In genomic region chr9:32514406-32515058, GRCm38 (mm10) we compare ENCODE assay signal across 14 mouse cellular contexts. TPM values are rescaled to one million over a fixed set of nuclear protein-coding genes. Genes with fewer than 3 reads are reported as not detected.
DNase-seq lines count a peak whose midpoint lies in the region; ATAC-seq and TF ChIP-seq lines count a peak whose summit lies in the region.
"Had no signal": no experiment of that assay in that cellular context is flagged by ENCODE, and none has a peak within 500 bp of the region (broad histone marks: within the 10 kb centered on the region; RNA-seq: fewer than 3 reads in every experiment).

No protein-coding gene starts in this region.

- H3K9ac ChIP-seq in liver, postnatal 0 days (replicated peaks), result no peak overlapping the region
- H3K9ac ChIP-seq in liver, embryonic 11.5 days (ENCODE audit: low read depth, low read length), result no peak overlapping the region
- peak overlapping the region; percentile 34 for H3K9ac ChIP-seq in embryonic facial prominence, embryonic 11.5 days (replicated peaks; ENCODE audit: low read length)
- H3K9ac ChIP-seq in stomach, postnatal 0 days (ENCODE audit: low read length), result no peak overlapping the region
- H3K9ac ChIP-seq: hindbrain, embryonic 15.5 days; liver, embryonic 13.5 days had no signal

- WGBS in liver, postnatal 0 days (ENCODE audit: insufficient replicate concordance), result 60% methylated on average over 6 of the region's 6 CpGs
- WGBS in liver, embryonic 11.5 days, result 44% methylated on average over 6 of the region's 6 CpGs
- 24% methylated on average over 6 of the region's 6 CpGs for WGBS in embryonic facial prominence, embryonic 11.5 days
- WGBS in stomach, postnatal 0 days, result 75% methylated on average over 6 of the region's 6 CpGs

- H3K4me1 ChIP-seq in liver, postnatal 0 days (ENCODE audit: insufficient read depth), result peaks cover 54% of the 10 kb centered on the region
- H3K4me1 ChIP-seq in liver, embryonic 11.5 days (replicated peaks; ENCODE audit: control insufficient read depth, insufficient read depth, low read length), result peaks cover 53% of the 10 kb centered on the region
- H3K4me1 ChIP-seq in embryonic facial prominence, embryonic 11.5 days (ENCODE audit: control insufficient read depth, insufficient read depth, low read length), result peaks cover 12% of the 10 kb centered on the region
- peaks cover 2% of the 10 kb centered on the region; the same call in 1 of the 2 replicates for H3K4me1 ChIP-seq in stomach, postnatal 0 days (replicated peaks; ENCODE audit: control insufficient read depth, insufficient read depth)
- H3K4me1 ChIP-seq: hindbrain, embryonic 15.5 days had no signal

- TF ChIP-seq CTCF in gastrocnemius, adult 2 months (IDR thresholded peaks at IDR 0.05), result no peak
- no peak for TF ChIP-seq CTCF in liver, postnatal 0 days (IDR thresholded peaks at IDR 0.05; ENCODE audit: low read depth)
- TF ChIP-seq CTCF in stomach, postnatal 0 days (IDR thresholded peaks at IDR 0.05; ENCODE audit: low read depth), result no peak

- H3K4me2 ChIP-seq in liver, postnatal 0 days (ENCODE audit: low read depth, low read length), result no peak overlapping the region
- H3K4me2 ChIP-seq in liver, embryonic 11.5 days, result no peak overlapping the region
- no peak overlapping the region for H3K4me2 ChIP-seq in embryonic facial prominence, embryonic 11.5 days (ENCODE audit: low read depth, low read length)
- H3K4me2 ChIP-seq in stomach, postnatal 0 days (replicated peaks; ENCODE audit: low read depth), result no peak overlapping the region
- H3K4me2 ChIP-seq: hindbrain, embryonic 15.5 days; liver, embryonic 13.5 days had no signal

- intact Hi-C loops in gastrocnemius, adult 2 months (cut with DNase I), result no loop called here

- H3K27ac ChIP-seq in gastrocnemius, adult 2 months, result peak overlapping the region; percentile 73
- peak overlapping the region; percentile 44; the same call in 1 of the 2 replicates for H3K27ac ChIP-seq in liver, postnatal 0 days (ENCODE audit: low read depth)
- H3K27ac ChIP-seq in liver, embryonic 11.5 days (ENCODE audit: low read depth, low read length), result no peak overlapping the region
- H3K27ac ChIP-seq in embryonic facial prominence, embryonic 11.5 days (replicated peaks; ENCODE audit: low read depth, low read length), result peak overlapping the region; percentile 47; the same call in 1 of the 2 replicates
- H3K27ac ChIP-seq in stomach, postnatal 0 days (replicated peaks), result no peak overlapping the region
- H3K27ac ChIP-seq: hindbrain, embryonic 15.5 days; liver, embryonic 13.5 days had no signal

- H3K4me3 ChIP-seq in gastrocnemius, adult 2 months, result peak overlapping the region; percentile 17
- H3K4me3 ChIP-seq in liver, postnatal 0 days (ENCODE audit: low read depth, low read length), result no peak overlapping the region
- H3K4me3 ChIP-seq in liver, embryonic 11.5 days (ENCODE audit: low read depth, low read length), result no peak overlapping the region
- H3K4me3 ChIP-seq in embryonic facial prominence, embryonic 11.5 days (ENCODE audit: low read depth, low read length), result no peak overlapping the region
- no peak overlapping the region for H3K4me3 ChIP-seq in stomach, postnatal 0 days (ENCODE audit: low read depth, low read length)
- H3K4me3 ChIP-seq: hindbrain, embryonic 15.5 days; liver, embryonic 13.5 days had no signal

- H3K9me3 ChIP-seq in liver, postnatal 0 days (ENCODE audit: low read length), result no peaks in the 10 kb centered on the region
- H3K9me3 ChIP-seq in liver, embryonic 11.5 days (ENCODE audit: control insufficient read depth, low read length), result no peaks in the 10 kb centered on the region
- no peaks in the 10 kb centered on the region for H3K9me3 ChIP-seq in embryonic facial prominence, embryonic 11.5 days (replicated peaks; ENCODE audit: control insufficient read depth, low read length)
- H3K9me3 ChIP-seq in stomach, postnatal 0 days (ENCODE audit: control insufficient read depth, low read length), result no peaks in the 10 kb centered on the region
- H3K9me3 ChIP-seq: hindbrain, embryonic 15.5 days; liver, embryonic 13.5 days had no signal

- no peak for DNase-seq in gastrocnemius, adult 2 months
- DNase-seq in gastrocnemius, postnatal 10 days, result no peak
- no peak for DNase-seq in liver, postnatal 0 days
- no peak for DNase-seq in liver, embryonic 11.5 days (ENCODE audit: low spot score)
- peak; percentile 59 for DNase-seq in embryonic facial prominence, embryonic 11.5 days (ENCODE audit: low spot score)
- no peak for DNase-seq in adrenal gland, adult 8-10 months
- no peak for DNase-seq in stomach, postnatal 0 days (ENCODE audit: low spot score)
- DNase-seq: gastrocnemius, postnatal 36 days; kidney, adult 9 months; layer of hippocampus, postnatal 36 days; liver, embryonic 13.5 days had no signal

- H3K36me3 ChIP-seq in liver, postnatal 0 days (replicated peaks; ENCODE audit: insufficient read depth, low read length), result 0 out of 2 replicates have a peak, but pooled peaks cover 3% of the 10 kb centered on the region
- H3K36me3 ChIP-seq in liver, embryonic 11.5 days (ENCODE audit: control insufficient read depth, insufficient read depth, low read length), result no peaks in the 10 kb centered on the region
- no peaks in the 10 kb centered on the region for H3K36me3 ChIP-seq in embryonic facial prominence, embryonic 11.5 days (replicated peaks; ENCODE audit: control insufficient read depth, insufficient read depth, low read depth, low read length)
- no peaks in the 10 kb centered on the region for H3K36me3 ChIP-seq in stomach, postnatal 0 days (ENCODE audit: control insufficient read depth, insufficient read depth, low read length)
- H3K36me3 ChIP-seq: hindbrain, embryonic 15.5 days; liver, embryonic 13.5 days had no signal

- H3K27me3 ChIP-seq in liver, postnatal 0 days (ENCODE audit: insufficient read depth, low read length), result no peaks in the 10 kb centered on the region
- no peaks in the 10 kb centered on the region for H3K27me3 ChIP-seq in liver, embryonic 11.5 days (replicated peaks; ENCODE audit: control insufficient read depth, insufficient read depth, low read length)
- H3K27me3 ChIP-seq in embryonic facial prominence, embryonic 11.5 days (ENCODE audit: control insufficient read depth, insufficient read depth, low read length), result no peaks in the 10 kb centered on the region
- H3K27me3 ChIP-seq in stomach, postnatal 0 days (ENCODE audit: control insufficient read depth, insufficient read depth, low read length), result no peaks in the 10 kb centered on the region
- H3K27me3 ChIP-seq: hindbrain, embryonic 15.5 days; liver, embryonic 13.5 days had no signal

- no peak for TF ChIP-seq EP300 in liver, postnatal 0 days (IDR thresholded peaks at IDR 0.05; ENCODE audit: low read depth)
- no peak for TF ChIP-seq EP300 in stomach, postnatal 0 days (optimal IDR thresholded peaks at IDR 0.05)

- no peak for ATAC-seq in liver, postnatal 0 days
- no peak for ATAC-seq in liver, embryonic 11.5 days (replicated peaks; ENCODE audit: low FRiP score)
- ATAC-seq in embryonic facial prominence, embryonic 11.5 days (replicated peaks; ENCODE audit: insufficient number of reproducible peaks, low FRiP score, low TSS enrichment, low read depth), result no peak
- ATAC-seq in megakaryocyte-erythroid progenitor cell, adult 5-6 weeks (replicated peaks; ENCODE audit: low FRiP score, low TSS enrichment, poor library complexity, severe bottlenecking), result peak; percentile 38
- no peak for ATAC-seq in stomach, postnatal 0 days (ENCODE audit: low FRiP score, low TSS enrichment)
- ATAC-seq: forebrain, embryonic 14.5 days had no signal

RNA-seq across cellular contexts. Expression of gene Fli1, which starts 28.1 kb away (rescaled TPM):
- total RNA-seq in gastrocnemius, adult 2 months (2021), result 1 to 10 TPM; 7.9 to 8.5 TPM
- total RNA-seq in gastrocnemius, postnatal 10 days (2021), result 10 to 100 TPM; 17.2 to 19.9 TPM
- 9.4 and 11.5 TPM in 2 replicates for polyA plus RNA-seq in liver, postnatal 0 days (2015; fragmentation: Nextera tagmentation; extraction: Ambion mirVana)
- 23.1 and 24.3 TPM in 2 replicates for polyA plus RNA-seq in liver, embryonic 11.5 days (2014; fragmentation: Nextera tagmentation; extraction: Ambion mirVana)
- polyA plus RNA-seq in embryonic facial prominence, embryonic 11.5 days (2014; fragmentation: Nextera tagmentation; extraction: Ambion mirVana), result 42.1 and 48.0 TPM in 2 replicates
- 8.9 and 18.6 TPM in 2 replicates for total RNA-seq in megakaryocyte-erythroid progenitor cell, adult 5-6 weeks (2014; fragmentation: Nextera tagmentation)
- total RNA-seq in megakaryocyte-erythroid progenitor cell, adult 5-6 weeks (2017), result 17.7 and 38.1 TPM in 2 replicates
- total RNA-seq in adrenal gland, adult 8-10 months (2022), result 10 to 100 TPM; 12.0 to 20.5 (median 15.5) TPM
- polyA plus RNA-seq in stomach, postnatal 0 days (2015; fragmentation: Nextera tagmentation; extraction: Ambion mirVana), result 4.6 and 4.9 TPM in 2 replicates

Comparison
In these comparisons a context has a peak if more than half of its experiments do, and no peak if none do; other contexts are left out.
1. H3K27ac ChIP-seq: peak in gastrocnemius, adult 2 months (single experiment), liver, postnatal 0 days (single experiment) and embryonic facial prominence, embryonic 11.5 days (single experiment); none in liver, embryonic 11.5 days (single experiment) and stomach, postnatal 0 days (single experiment).